Mouse (Mus musculus) B cell, adult 67 days (primary cell): Measurements from ENCODE around the gene Rimbp2. TPM values are rescaled to one million over a fixed set of nuclear protein-coding genes. Genes with fewer than 3 reads are reported as not detected.

Experiments used
- total RNA-seq, 2 experiments: library from RNA; stranded (reverse); gene quantifications; 4 replicates each; pipeline ENCODE4 v1.2.4; 2023

The Rimbp2 gene
- total RNA-seq = not detected

DNA sequence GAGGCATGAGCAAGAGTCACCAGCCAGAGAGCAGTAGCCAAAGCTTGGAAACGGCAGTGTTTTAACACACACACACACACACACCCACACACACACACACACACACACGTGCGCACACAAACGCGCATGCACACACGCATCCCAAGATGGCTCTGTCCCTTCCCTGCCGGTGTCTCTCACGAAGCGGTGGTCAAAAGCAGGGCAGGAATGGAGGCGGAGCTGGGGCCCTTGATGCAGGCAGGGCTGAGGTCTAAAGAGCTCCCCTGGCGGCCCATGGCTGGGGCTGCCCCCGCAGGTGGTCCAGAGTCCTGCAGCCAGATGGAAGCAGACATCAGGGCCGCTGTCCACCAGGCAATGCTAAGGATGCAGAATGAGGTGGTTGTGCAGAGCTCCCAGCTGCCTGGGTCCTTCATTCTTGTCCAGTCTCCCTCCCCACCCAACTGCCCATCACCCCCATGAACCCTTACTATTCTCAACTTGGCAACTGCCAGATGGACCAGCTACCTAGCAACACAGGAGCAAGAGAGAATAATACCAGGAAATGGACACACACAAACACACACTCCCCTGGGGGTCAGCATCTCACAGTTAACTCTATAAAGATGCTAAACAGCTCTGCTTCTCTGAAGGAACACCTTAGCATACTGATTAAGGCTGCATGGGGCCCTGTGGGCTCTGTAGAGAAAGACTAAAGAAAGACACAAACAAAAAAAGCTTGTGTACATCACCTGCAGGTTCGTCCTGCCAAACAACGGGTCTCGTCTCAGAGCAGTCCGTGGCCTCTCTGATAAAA, at the start of gene Rimbp2:
Gene Rimbp2, minus strand, starts transcription at position 209 of the 793 bp plus-strand sequence.

Other genes with a start within 250 kb of the Rimbp2 start
- 10 to 100 TPM; 12.5 to 17.1 TPM for gene Stx2, start 55.1 kb upstream of the Rimbp2 start, total RNA-seq
- gene Ran, start 66.6 kb upstream of the Rimbp2 start, total RNA-seq = 100 to 1,000 TPM; 106 to 113 TPM
- gene Adgrd1, start 143.3 kb upstream of the Rimbp2 start, total RNA-seq = under 1 TPM; 0.12 to 0.17 TPM